Mouse (Mus musculus): Measurements from ENCODE around the gene Naa38.

Gene Naa38

GRCm38 (mm10) chr11:69413221-69414181 lies 18.2 kb downstream of the Naa38 start, which contains the start of gene Kdm6b:
TSS of gene Kdm6b (minus strand) at chr11:69413675.
- peak; percentile 72 to 77 for DNase-seq (ENCODE audit: low spot score in 2 of 2)

GRCm38 (mm10) chr11:69414421-69415326 lies 19.4 kb downstream of the Naa38 start:
- DNase-seq (ENCODE audit: low spot score in 2 of 2): no peak

DNA sequence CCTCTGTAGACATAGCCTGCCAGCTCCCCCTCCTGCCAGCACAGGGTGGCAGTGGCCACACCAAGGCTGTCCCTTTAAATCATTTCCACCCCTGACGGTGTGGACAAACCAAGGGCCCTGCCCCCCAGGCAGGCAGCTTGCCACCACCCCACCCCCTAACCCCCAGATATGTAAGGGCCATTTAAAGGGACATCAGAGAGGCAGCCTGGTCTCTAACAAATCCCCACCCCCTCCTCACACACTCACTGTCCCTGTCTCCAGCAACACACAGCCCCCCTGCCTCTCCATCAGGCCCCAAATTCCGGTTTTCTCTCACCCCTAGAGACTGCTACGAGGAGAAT lies 20.0 kb downstream of the Naa38 start:
- peak in 1 of 2 experiments; percentile 71 for DNase-seq (ENCODE audit: low spot score in 2 of 2)

GRCm38 (mm10) chr11:69415668-69416451 lies 20.6 kb downstream of the Naa38 start:
- peak in 1 of 2 experiments; percentile 28 for DNase-seq (ENCODE audit: low spot score in 2 of 2)

- no peak for DNase-seq (ENCODE audit: low spot score in 2 of 2)
Measured at GRCm38 (mm10) chr11:69416509-69416908, 21.2 kb downstream of the Naa38 start.

GRCm38 (mm10) chr11:69416921-69417448 lies 21.7 kb downstream of the Naa38 start:
- no peak for DNase-seq (ENCODE audit: low spot score in 2 of 2)

DNA sequence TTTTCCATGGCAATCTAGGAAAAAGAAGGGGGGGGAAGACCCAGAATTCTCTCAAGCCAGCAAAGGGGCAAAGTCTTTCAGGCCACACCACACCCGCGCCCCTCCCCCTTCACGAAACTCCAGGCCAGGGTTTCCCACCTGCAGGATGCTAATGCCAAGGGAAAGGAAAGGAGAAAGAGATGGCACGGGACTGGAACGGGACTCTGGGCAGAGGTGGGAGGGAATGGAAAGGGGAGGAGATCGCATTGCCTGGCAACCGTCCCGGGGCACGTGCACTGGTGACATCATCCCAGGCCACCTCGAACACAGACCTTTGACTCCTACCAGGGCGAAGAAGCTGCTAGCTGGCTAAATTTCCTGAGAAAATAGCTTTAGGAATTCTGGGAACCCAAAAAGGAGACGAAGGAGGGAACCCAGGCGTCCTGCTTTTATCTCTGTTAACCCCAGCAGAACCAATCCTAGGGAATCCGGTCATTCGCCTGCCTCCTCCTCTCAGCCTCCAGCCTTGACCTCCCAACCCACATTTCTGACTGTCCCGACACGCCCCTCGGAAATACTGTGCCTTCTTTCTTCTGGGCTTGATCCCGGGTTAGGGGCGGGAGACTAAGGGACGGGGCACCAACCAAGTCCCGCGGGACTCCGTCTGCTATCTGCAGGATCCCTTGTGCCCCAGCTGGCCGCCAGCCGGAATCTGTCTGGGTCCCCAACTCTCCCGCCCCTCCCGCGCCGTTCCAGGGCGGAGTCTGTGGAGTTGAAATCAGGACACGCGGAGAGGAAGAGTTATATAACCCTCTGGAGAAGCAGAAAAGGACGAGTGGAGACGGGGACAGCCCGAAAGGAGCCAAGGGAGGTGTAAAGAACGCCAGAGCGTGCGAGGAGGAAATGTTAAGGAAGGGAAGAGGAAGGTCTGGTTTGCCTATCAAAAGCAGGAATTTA lies 22.4 kb downstream of the Naa38 start:
- peak; percentile 88 to 94 for DNase-seq (ENCODE audit: low spot score in 2 of 2)

GRCm38 (mm10) chr11:69418481-69419442 lies 23.5 kb downstream of the Naa38 start:
- DNase-seq (ENCODE audit: low spot score in 2 of 2): peak; percentile 79 to 93

DNA sequence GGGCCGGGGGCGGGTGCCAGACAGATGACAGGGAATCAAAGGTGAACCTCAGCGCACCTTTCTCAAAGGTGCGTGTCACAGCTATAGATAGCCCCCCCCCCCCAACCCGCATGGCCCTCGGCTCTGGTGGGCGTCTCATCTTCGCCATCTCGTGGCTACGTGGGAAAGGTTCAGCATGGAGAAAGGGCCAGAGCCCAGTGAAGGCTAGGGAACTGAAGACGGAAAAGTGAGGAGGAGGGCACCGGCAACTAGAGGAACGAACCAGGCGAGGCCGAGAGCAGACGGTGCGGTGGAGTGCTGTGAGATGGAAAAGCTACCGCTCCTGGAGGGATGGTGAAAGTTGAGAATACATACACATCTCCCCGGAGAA lies 24.1 kb downstream of the Naa38 start:
- DNase-seq (ENCODE audit: low spot score in 2 of 2): no peak

DNA sequence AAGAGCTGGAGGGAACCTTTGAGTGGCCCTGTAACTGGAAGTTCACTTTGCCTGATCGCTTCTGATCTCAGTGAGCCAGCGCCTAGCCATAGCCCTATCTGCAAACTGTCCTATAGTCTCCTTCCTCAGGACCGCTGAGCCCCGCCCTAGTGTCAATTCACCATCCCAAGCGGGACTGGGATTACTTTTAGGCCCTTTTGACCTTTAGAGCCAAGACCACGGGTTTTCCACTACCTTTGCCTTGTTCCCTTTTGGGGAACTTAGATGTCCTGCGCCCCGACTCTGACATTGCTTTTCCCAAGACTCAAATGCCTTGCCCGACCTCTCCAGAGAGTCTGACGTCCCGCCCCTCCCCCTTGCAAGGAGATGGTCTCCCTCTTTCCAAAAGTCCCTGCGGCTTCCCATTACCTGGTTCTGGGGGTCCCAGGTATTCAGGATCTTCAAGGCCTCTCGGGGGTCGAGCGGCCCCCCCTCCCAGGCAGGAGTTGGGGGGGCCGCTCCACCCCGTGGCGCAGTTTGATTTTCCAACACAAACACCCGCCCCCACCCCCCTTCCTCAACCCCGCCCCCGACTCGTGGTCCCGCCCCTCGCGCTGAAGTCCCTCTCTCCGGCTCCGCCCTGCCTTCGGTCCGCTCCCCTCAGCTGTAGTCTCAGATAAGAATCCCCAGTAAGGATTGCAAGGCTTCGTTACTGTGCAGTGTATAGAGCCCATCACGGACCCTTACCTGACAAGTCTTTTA lies 24.7 kb downstream of the Naa38 start:
- no peak for DNase-seq (ENCODE audit: low spot score in 2 of 2)

DNA sequence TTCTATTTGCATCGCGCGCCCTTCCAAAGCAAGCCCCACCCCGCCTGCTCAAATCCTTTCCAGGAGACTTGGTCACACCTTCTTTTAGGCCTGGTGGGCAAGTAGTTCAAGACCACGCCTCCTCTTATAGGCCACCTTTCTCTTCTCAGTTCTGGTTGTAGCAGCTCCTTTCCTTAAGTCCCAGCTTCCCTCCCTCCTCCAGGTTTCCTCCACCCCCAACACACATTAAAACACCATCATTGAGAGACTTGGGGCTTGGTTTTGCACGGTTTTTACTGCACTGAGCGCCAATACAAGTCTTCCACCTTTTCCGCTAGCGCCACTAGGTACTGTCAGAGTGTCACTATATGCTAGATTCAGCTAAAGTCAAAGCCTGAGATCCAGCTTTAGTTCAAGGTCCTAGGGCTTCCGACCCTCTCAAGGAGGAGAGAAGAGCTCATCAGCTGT lies 25.3 kb downstream of the Naa38 start:
- DNase-seq (ENCODE audit: low spot score in 2 of 2): no peak

- no peak for DNase-seq (ENCODE audit: low spot score in 2 of 2)
Measured at GRCm38 (mm10) chr11:69421131-69421977, 26.1 kb downstream of the Naa38 start.

- no peak for DNase-seq (ENCODE audit: low spot score in 2 of 2)
Measured at GRCm38 (mm10) chr11:69422842-69423241, 27.6 kb downstream of the Naa38 start.

DNA sequence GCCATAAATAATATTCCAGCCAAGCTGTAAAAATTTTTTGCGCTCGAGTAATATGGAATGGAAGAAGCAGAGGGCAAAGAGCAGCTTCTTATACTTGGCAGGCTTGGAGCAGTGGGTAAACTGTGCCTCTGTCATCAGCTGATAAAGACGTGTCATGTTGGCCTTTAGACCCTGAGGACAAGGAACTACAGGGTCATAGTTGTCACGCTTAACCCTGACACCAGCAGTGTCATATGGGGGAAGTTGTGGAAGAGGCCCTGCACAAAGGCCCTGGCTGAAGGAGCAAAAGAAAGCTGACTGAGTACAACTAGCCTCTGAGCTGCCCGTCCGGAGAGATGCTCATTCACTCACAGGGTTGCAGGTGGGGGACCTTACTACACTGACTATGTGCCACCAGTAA lies 28.6 kb downstream of the Naa38 start:
- DNase-seq (ENCODE audit: low spot score in 2 of 2): no peak

- no peak for DNase-seq (ENCODE audit: low spot score in 2 of 2)
Measured at GRCm38 (mm10) chr11:69426246-69426645, 31.0 kb downstream of the Naa38 start.

GRCm38 (mm10) chr11:69428751-69429150 lies 33.5 kb downstream of the Naa38 start:
- peak in 1 of 2 experiments; percentile 64 for DNase-seq (ENCODE audit: low spot score in 2 of 2)

GRCm38 (mm10) chr11:69429313-69429712 lies 34.0 kb downstream of the Naa38 start:
- DNase-seq (ENCODE audit: low spot score in 2 of 2): no peak

Data from urinary bladder, postnatal 36 days (tissue).